Mouse (Mus musculus) embryo, embryonic 10.5 days (tissue): ENCODE results near the gene Fstl4.

Experiments
- DNase-seq: peaks from one replicate; pipeline ENCODE4 v3.0.0-alpha.2; 2015; ENCODE audit warnings: low spot score

The Fstl4 gene

GRCm38 (mm10) chr11:52773073-52773472, 8.6 kb downstream of the Fstl4 start:
- DNase-seq = no peak

- DNase-seq = no peak
Observed at GRCm38 (mm10) chr11:52775291-52775690, 10.9 kb downstream of the Fstl4 start.

GRCm38 (mm10) chr11:52782426-52782825, 18.0 kb downstream of the Fstl4 start:
- DNase-seq = no peak

- DNase-seq = no peak
Observed at GRCm38 (mm10) chr11:52794331-52794730, 29.9 kb downstream of the Fstl4 start.

- DNase-seq = no peak
Observed at GRCm38 (mm10) chr11:52809542-52809941, 45.1 kb downstream of the Fstl4 start.

GRCm38 (mm10) chr11:52816004-52816403, 51.6 kb downstream of the Fstl4 start:
- DNase-seq = no peak

- DNase-seq = peak; percentile 48
Observed at GRCm38 (mm10) chr11:52820336-52820905, 56.0 kb downstream of the Fstl4 start.

- DNase-seq = no peak
Observed at GRCm38 (mm10) chr11:52826591-52826990, 62.2 kb downstream of the Fstl4 start.

- DNase-seq = no peak
Observed at GRCm38 (mm10) chr11:52831631-52832310, 67.3 kb downstream of the Fstl4 start.

- DNase-seq = no peak
Observed at GRCm38 (mm10) chr11:52832311-52832675, 67.9 kb downstream of the Fstl4 start.

GRCm38 (mm10) chr11:52848691-52849090, 84.3 kb downstream of the Fstl4 start:
- DNase-seq = no peak

GRCm38 (mm10) chr11:52850071-52850470, 85.6 kb downstream of the Fstl4 start:
- DNase-seq = no peak

GRCm38 (mm10) chr11:52872846-52873512, 108.5 kb downstream of the Fstl4 start:
- no peak for DNase-seq

- no peak for DNase-seq
Observed at GRCm38 (mm10) chr11:52875916-52876765, 111.7 kb downstream of the Fstl4 start.

GRCm38 (mm10) chr11:52877662-52878061, 113.2 kb downstream of the Fstl4 start:
- DNase-seq = no peak

GRCm38 (mm10) chr11:52879958-52880357, 115.5 kb downstream of the Fstl4 start:
- no peak for DNase-seq

- DNase-seq = no peak
Observed at GRCm38 (mm10) chr11:52886559-52887303, 122.3 kb downstream of the Fstl4 start.

- peak; percentile 30 for DNase-seq
Observed at GRCm38 (mm10) chr11:52888150-52888549, 123.7 kb downstream of the Fstl4 start.

GRCm38 (mm10) chr11:52889527-52889926, 125.1 kb downstream of the Fstl4 start:
- DNase-seq = no peak

- DNase-seq = no peak
Observed at GRCm38 (mm10) chr11:52890156-52890555, 125.7 kb downstream of the Fstl4 start.

GRCm38 (mm10) chr11:52904101-52904500, 139.7 kb downstream of the Fstl4 start:
- no peak for DNase-seq

GRCm38 (mm10) chr11:52910788-52911187, 146.4 kb downstream of the Fstl4 start:
- DNase-seq = no peak
